Mouse (Mus musculus) left cerebral cortex, adult 9 months (tissue): Measurements from ENCODE around the gene Zfp787.
"Not testable (repeated sequence)": the region's sequence is repeated elsewhere in the genome, so short reads cannot be mapped to it uniquely, and the experiment has no call there.

Experiments used
- DNase-seq, 2 experiments: peaks; one replicate each; pipeline ENCODE4 v3.0.0; 2022; ENCODE audit warnings: low spot score in 2 of 2

Gene Zfp787

GRCm38 (mm10) chr7:6120104-6120503, 35.7 kb downstream of the Zfp787 start:
- DNase-seq, result not testable (repeated sequence)

DNA sequence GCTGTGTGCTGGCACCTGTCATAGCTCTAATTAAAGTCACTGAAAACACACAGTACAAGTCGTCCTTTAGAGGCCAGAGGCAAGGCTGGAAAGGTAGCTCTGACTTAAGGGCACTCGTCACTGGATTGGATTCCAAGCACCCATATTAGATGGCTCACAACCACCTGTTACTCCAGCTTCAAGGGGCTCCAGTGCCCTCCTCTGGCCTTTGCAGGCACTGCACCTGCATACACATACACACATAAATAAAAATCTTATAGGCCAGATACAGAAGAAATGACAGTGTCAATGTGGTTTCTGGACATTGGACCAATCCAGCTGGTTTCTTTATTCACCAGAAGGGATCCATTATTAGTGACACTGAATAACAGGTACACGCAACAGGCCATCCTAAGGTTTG, 36.3 kb downstream of the Zfp787 start:
- DNase-seq, result no peak
